Mouse (Mus musculus) liver, embryonic 13.5 days (tissue): ENCODE measurements around the gene Fastkd1. TPM values are rescaled to one million over a fixed set of nuclear protein-coding genes. Genes with fewer than 3 reads are reported as not detected.
"Not testable (repeated sequence)": the region's sequence is repeated elsewhere in the genome, so short reads cannot be mapped to it uniquely, and the experiment has no call there.

Experiments
- ATAC-seq: fragments of 200-750 bp; cut with Nextera tagmentation; 2 replicates; pipeline ENCODE4 v1.8.0; 2017; ENCODE audit warnings: low read depth, mild to moderate bottlenecking, moderate number of reproducible peaks, moderate library complexity
- DNase-seq: peaks from one replicate; pipeline ENCODE4 v3.0.0; 2022
- H3K27ac ChIP-seq: fragments of 300-500 bp; sonication (generic); 2 replicates; pipeline ENCODE4 v1.5.1; 2015; ENCODE audit warnings: moderate library complexity, mild to moderate bottlenecking, inconsistent platforms
- H3K27me3 ChIP-seq: fragments of 300-500 bp; sonication (generic); 2 replicates; pipeline ENCODE4 v1.6.1; 2015; ENCODE audit warnings: mild to moderate bottlenecking, inconsistent platforms
- H3K36me3 ChIP-seq: fragments of 300-500 bp; sonication (generic); 2 replicates; pipeline ENCODE4 v1.6.1; 2015; ENCODE audit warnings: mild to moderate bottlenecking, inconsistent platforms
- H3K4me1 ChIP-seq: fragments of 300-500 bp; sonication (generic); replicated peaks from 2 replicates; pipeline ENCODE4 v1.6.1; 2015; ENCODE audit warnings: inconsistent platforms
- H3K4me2 ChIP-seq: fragments of 300-500 bp; sonication (generic); 2 replicates; pipeline ENCODE4 v1.6.1; 2015; ENCODE audit warnings: inconsistent platforms, mild to moderate bottlenecking, moderate library complexity
- H3K4me3 ChIP-seq: fragments of 300-500 bp; sonication (generic); replicated peaks from 2 replicates; pipeline ENCODE4 v1.5.1; 2015; ENCODE audit warnings: mild to moderate bottlenecking, inconsistent platforms
- H3K9ac ChIP-seq: fragments of 300-500 bp; sonication (generic); 2 replicates; pipeline ENCODE4 v1.6.1; 2015; ENCODE audit warnings: mild to moderate bottlenecking, inconsistent platforms
- H3K9me3 ChIP-seq: fragments of 300-500 bp; sonication (generic); replicated peaks from 2 replicates; pipeline ENCODE4 v1.6.1; 2016; ENCODE audit warnings: inconsistent platforms
- WGBS: fragments of 180-500 bp; shearing (Covaris S2); methylation state at CpG from one replicate; pipeline ENCODE4 v1.1.7; 2015; ENCODE audit not compliant: insufficient replicate concordance; 5-methylcytosine and 5-hydroxymethylcytosine counted together
- polyA plus RNA-seq: library from polyadenylated mRNA; unstranded; fragments of >200 nt; fragmentation: Nextera tagmentation; extraction: Ambion mirVana; gene quantifications from 2 replicates; pipeline ENCODE4 v1.2.1, GENCODE M21; 2015

Gene Fastkd1
- polyA plus RNA-seq, 1 experiment from 2014 or later: 4.1 TPM

- H3K9me3 ChIP-seq: no peaks in the 10 kb centered on the region
- ATAC-seq: no peak
- no peak overlapping the region for H3K9ac ChIP-seq
- DNase-seq: no peak
- no peak overlapping the region for H3K4me2 ChIP-seq
- WGBS: 87% methylated on average over 8 of the region's 8 CpGs
- no peaks in the 10 kb centered on the region for H3K27me3 ChIP-seq
- H3K36me3 ChIP-seq: peaks cover 33% of the 10 kb centered on the region
- H3K4me1 ChIP-seq: no peaks in the 10 kb centered on the region
- H3K27ac ChIP-seq: no peak overlapping the region
- no peak overlapping the region for H3K4me3 ChIP-seq
Observed at GRCm38 (mm10) chr2:69700446-69700845, 12.9 kb downstream of the Fastkd1 start.

GRCm38 (mm10) chr2:69693501-69693900 is 19.8 kb downstream of the Fastkd1 start:
- Histone ChIP-seq H3K9me3 (no peaks in the 10 kb centered on the region), H3K4me3 (no peak overlapping the region), H3K4me1 (no peaks in the 10 kb centered on the region), H3K9ac (no peak overlapping the region), H3K36me3 (peaks cover 43% of the 10 kb centered on the region), H3K27me3 (no peaks in the 10 kb centered on the region), H3K4me2 (no peak overlapping the region), H3K27ac (no peak overlapping the region)
- DNase-seq: no peak
- no peak for ATAC-seq
- 81% methylated on average over 11 of the region's 11 CpGs for WGBS

GRCm38 (mm10) chr2:69690843-69691242 is 22.5 kb downstream of the Fastkd1 start:
- ATAC-seq (no peak), DNase-seq (no peak)
- Histone ChIP-seq H3K4me1 (no peaks in the 10 kb centered on the region), H3K4me2 (no peak overlapping the region), H3K36me3 (peaks cover 41% of the 10 kb centered on the region), H3K27me3 (no peaks in the 10 kb centered on the region), H3K9me3 (no peaks in the 10 kb centered on the region), H3K4me3 (no peak overlapping the region), H3K27ac (no peak overlapping the region), H3K9ac (no peak overlapping the region)
- WGBS: 84% methylated on average over 6 of the region's 6 CpGs

- WGBS: 82% methylated on average over 3 of the region's 3 CpGs
- Histone ChIP-seq H3K27ac (no peak overlapping the region), H3K36me3 (peaks cover 41% of the 10 kb centered on the region), H3K4me1 (no peaks in the 10 kb centered on the region), H3K4me3 (no peak overlapping the region), H3K27me3 (no peaks in the 10 kb centered on the region), H3K9ac (no peak overlapping the region), H3K4me2 (no peak overlapping the region), H3K9me3 (no peaks in the 10 kb centered on the region)
- DNase-seq (no peak), ATAC-seq (no peak)
Observed at GRCm38 (mm10) chr2:69690214-69690613, 23.1 kb downstream of the Fastkd1 start.

GRCm38 (mm10) chr2:69684488-69684887 is 28.8 kb downstream of the Fastkd1 start:
- no peaks in the 10 kb centered on the region for H3K9me3 ChIP-seq
- peaks cover 6% of the 10 kb centered on the region for H3K36me3 ChIP-seq
- no peak for ATAC-seq
- no peak overlapping the region for H3K9ac ChIP-seq
- H3K4me2 ChIP-seq: no peak overlapping the region
- WGBS: 71% methylated on average over 3 of the region's 3 CpGs
- no peak overlapping the region for H3K27ac ChIP-seq
- H3K4me1 ChIP-seq: no peaks in the 10 kb centered on the region
- no peak for DNase-seq
- H3K27me3 ChIP-seq: no peaks in the 10 kb centered on the region
- H3K4me3 ChIP-seq: no peak overlapping the region

- ATAC-seq: no peak
- DNase-seq: no peak
- H3K9ac ChIP-seq: no peak overlapping the region
- no peak overlapping the region for H3K4me3 ChIP-seq
- H3K9me3 ChIP-seq: no peaks in the 10 kb centered on the region
- WGBS: 84% methylated on average over 13 of the region's 13 CpGs
- H3K27me3 ChIP-seq: no peaks in the 10 kb centered on the region
- H3K4me1 ChIP-seq: no peaks in the 10 kb centered on the region
- H3K27ac ChIP-seq: no peak overlapping the region
- H3K4me2 ChIP-seq: no peak overlapping the region
- H3K36me3 ChIP-seq: no peaks in the 10 kb centered on the region; the same call in 1 of the 2 replicates
Observed at GRCm38 (mm10) chr2:69683036-69683805, 30.1 kb downstream of the Fastkd1 start.

GRCm38 (mm10) chr2:69681931-69682330 is 31.4 kb downstream of the Fastkd1 start:
- H3K9me3 ChIP-seq: no peaks in the 10 kb centered on the region
- no peaks in the 10 kb centered on the region for H3K36me3 ChIP-seq
- H3K9ac ChIP-seq: no peak overlapping the region
- WGBS: 71% methylated on average over 4 of the region's 4 CpGs
- no peak overlapping the region for H3K27ac ChIP-seq
- DNase-seq (no peak), ATAC-seq (no peak)
- H3K4me3 ChIP-seq: no peak overlapping the region
- no peaks in the 10 kb centered on the region for H3K27me3 ChIP-seq
- no peak overlapping the region for H3K4me2 ChIP-seq
- H3K4me1 ChIP-seq: no peaks in the 10 kb centered on the region

- H3K4me3 ChIP-seq: no peak overlapping the region
- H3K9ac ChIP-seq: no peak overlapping the region
- H3K4me1 ChIP-seq: no peaks in the 10 kb centered on the region
- no peaks in the 10 kb centered on the region for H3K36me3 ChIP-seq
- ATAC-seq (no peak), DNase-seq (peak; percentile 18)
- H3K27ac ChIP-seq: no peak overlapping the region
- no peaks in the 10 kb centered on the region for H3K27me3 ChIP-seq
- no peak overlapping the region for H3K4me2 ChIP-seq
- no peaks in the 10 kb centered on the region for H3K9me3 ChIP-seq
- 56% methylated on average over 6 of the region's 6 CpGs for WGBS
Observed at GRCm38 (mm10) chr2:69679990-69680389, 33.3 kb downstream of the Fastkd1 start.

- not testable (repeated sequence) for H3K4me2 ChIP-seq, H3K9me3 ChIP-seq, H3K4me1 ChIP-seq, H3K9ac ChIP-seq, H3K36me3 ChIP-seq, DNase-seq, H3K27ac ChIP-seq, H3K27me3 ChIP-seq, H3K4me3 ChIP-seq, ATAC-seq
- 48% methylated on average over 2 of the region's 2 CpGs for WGBS
Observed at GRCm38 (mm10) chr2:69677215-69677614, 36.1 kb downstream of the Fastkd1 start.

- Histone ChIP-seq H3K27ac (no peak overlapping the region), H3K9me3 (no peaks in the 10 kb centered on the region), H3K36me3 (no peaks in the 10 kb centered on the region), H3K4me1 (no peaks in the 10 kb centered on the region), H3K27me3 (no peaks in the 10 kb centered on the region), H3K4me2 (no peak overlapping the region), H3K9ac (no peak overlapping the region), H3K4me3 (no peak overlapping the region)
- DNase-seq (no peak), ATAC-seq (no peak)
- 21% methylated on average over 2 of the region's 2 CpGs for WGBS
Observed at GRCm38 (mm10) chr2:69676713-69677112, 36.6 kb downstream of the Fastkd1 start.

- 82% methylated on average over 9 of the region's 9 CpGs for WGBS
- H3K36me3 ChIP-seq: no peaks in the 10 kb centered on the region
- H3K4me3 ChIP-seq: no peak overlapping the region
- H3K27me3 ChIP-seq: no peaks in the 10 kb centered on the region
- H3K9ac ChIP-seq: no peak overlapping the region
- no peaks in the 10 kb centered on the region for H3K9me3 ChIP-seq
- DNase-seq (no peak), ATAC-seq (no peak)
- H3K27ac ChIP-seq: no peak overlapping the region
- H3K4me2 ChIP-seq: no peak overlapping the region
- no peaks in the 10 kb centered on the region for H3K4me1 ChIP-seq
Observed at GRCm38 (mm10) chr2:69675266-69675665, 38.0 kb downstream of the Fastkd1 start.

- no peak for ATAC-seq
- no peak overlapping the region for H3K4me3 ChIP-seq
- H3K4me1 ChIP-seq: no peaks in the 10 kb centered on the region
- no peaks in the 10 kb centered on the region for H3K9me3 ChIP-seq
- WGBS: 64% methylated on average over 5 of the region's 5 CpGs
- no peak for DNase-seq
- no peak overlapping the region for H3K9ac ChIP-seq
- no peak overlapping the region for H3K4me2 ChIP-seq
- H3K27me3 ChIP-seq: no peaks in the 10 kb centered on the region
- H3K36me3 ChIP-seq: no peaks in the 10 kb centered on the region
- no peak overlapping the region for H3K27ac ChIP-seq
Observed at GRCm38 (mm10) chr2:69673723-69674122, 39.6 kb downstream of the Fastkd1 start.
